Mouse (Mus musculus): ENCODE measurements around the gene 2900026A02Rik.

GRCm38 (mm10) chr5:113268246-113268645 is 47.2 kb upstream of the 2900026A02Rik start:
- TF ChIP-seq GATA1 (IDR thresholded peaks at IDR 0.05; ENCODE audit: low read length): no peak
- TF ChIP-seq TAL1 (IDR thresholded peaks at IDR 0.05; ENCODE audit: low read length): no peak
